Mouse (Mus musculus): ENCODE data around the gene Vmn1r231. TPM values are rescaled to one million over a fixed set of nuclear protein-coding genes. Genes with fewer than 3 reads are reported as not detected.

The Vmn1r231 gene
- not detected in 2 replicates for polyA plus RNA-seq (2015; fragmentation: Nextera tagmentation; extraction: Ambion mirVana)

DNA sequence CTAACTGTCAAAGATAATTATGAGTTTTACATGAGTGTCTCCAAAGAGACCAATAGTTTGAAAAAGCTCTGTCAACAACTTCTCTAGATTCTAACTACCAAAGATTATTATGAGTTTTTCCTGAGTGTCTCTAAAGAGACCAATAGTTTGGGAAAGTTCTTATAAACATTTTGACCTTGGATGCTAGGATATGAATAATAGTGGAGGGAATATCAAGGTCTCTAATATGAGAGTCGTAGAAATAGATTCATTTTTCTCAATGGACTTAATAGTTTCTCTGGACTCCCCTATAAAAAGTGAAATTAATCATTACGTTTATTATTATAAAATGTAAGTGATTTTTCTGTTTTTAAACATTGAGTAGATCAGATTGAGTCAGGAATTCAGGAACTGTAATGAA is at the start of gene Vmn1r231:
Gene Vmn1r231 (minus strand): TSS at position 101 of the 400 bp plus-strand sequence.
- H3K9me3 ChIP-seq (replicated peaks): no peaks in the 10 kb centered on the region
- no peak for ATAC-seq (ENCODE audit: low read depth)
- no peaks in the 10 kb centered on the region for H3K36me3 ChIP-seq
- H3K4me2 ChIP-seq: no peak within 1 kb of the TSS
- no peak within 1 kb of the TSS for H3K4me3 ChIP-seq (replicated peaks)
- no peaks in the 10 kb centered on the region for H3K4me1 ChIP-seq (replicated peaks)
- DNase-seq: no peak
- H3K27me3 ChIP-seq: no peaks in the 10 kb centered on the region
- no peak within 1 kb of the TSS for H3K27ac ChIP-seq
- no peak within 1 kb of the TSS for H3K9ac ChIP-seq
- 33% methylated on average over 2 of the region's 2 CpGs for WGBS (ENCODE audit: insufficient replicate concordance)

DNA sequence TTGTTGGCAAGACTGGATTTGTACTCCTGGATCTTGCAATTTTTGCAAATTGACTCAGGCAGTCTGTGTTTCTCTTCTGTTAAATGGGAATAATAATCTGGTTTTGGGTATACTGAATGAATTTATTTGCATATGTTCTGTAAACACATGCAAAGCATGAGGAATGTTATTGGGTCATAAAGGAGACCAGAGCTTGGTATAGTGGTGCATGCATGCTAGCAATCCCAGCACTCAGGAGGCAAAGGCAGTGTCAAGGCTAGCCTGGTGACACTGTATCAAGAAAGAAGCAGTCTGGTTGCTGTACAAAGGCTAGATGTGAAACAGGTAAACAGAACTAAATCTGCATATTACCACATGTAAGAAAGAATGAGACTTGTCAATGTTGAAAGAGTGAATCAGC is 41.7 kb upstream of the Vmn1r231 start:
- H3K27ac ChIP-seq: no peak overlapping the region

DNA sequence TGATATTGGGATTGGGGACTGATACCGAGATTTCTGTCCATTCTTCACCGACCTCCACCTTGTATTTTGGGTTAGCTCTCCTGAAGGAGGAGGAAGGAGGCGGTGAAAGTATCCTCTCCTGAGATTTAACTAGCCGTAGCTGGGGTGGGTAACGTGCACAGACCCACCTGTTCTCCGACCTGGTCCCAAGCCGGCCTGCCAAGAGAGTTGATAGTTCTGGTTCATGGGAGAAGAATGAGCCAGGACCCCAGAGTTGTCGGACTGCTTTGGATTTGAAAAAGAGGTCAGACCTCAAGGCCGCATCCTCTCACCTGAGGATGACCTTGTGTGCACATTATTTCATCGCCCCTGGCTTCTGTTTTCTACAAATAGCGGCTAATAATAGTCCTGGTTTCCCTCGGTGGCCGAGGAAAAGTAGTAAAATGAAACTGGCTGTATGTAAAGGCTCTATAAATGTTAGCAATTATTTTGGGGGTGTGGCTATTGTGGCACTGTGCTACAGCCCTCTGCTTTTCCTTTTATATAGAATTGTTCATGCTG is 41.2 kb upstream of the Vmn1r231 start:
- no peak for ATAC-seq (ENCODE audit: low read depth)
- peaks cover 2% of the 10 kb centered on the region; the same call in 1 of the 2 replicates for H3K36me3 ChIP-seq
- H3K27ac ChIP-seq: peak overlapping the region; percentile 92
- peak overlapping the region; percentile 87 for H3K9ac ChIP-seq
- no peaks in the 10 kb centered on the region for H3K27me3 ChIP-seq
- H3K4me1 ChIP-seq (replicated peaks): peaks cover 34% of the 10 kb centered on the region
- H3K4me2 ChIP-seq: peak overlapping the region; percentile 91
- no peaks in the 10 kb centered on the region for H3K9me3 ChIP-seq (replicated peaks)
- under 1% methylated on average over 13 of the region's 13 CpGs for WGBS (ENCODE audit: insufficient replicate concordance)
- peak; percentile 11 for DNase-seq
- peak overlapping the region; percentile 86 for H3K4me3 ChIP-seq (replicated peaks)

More for the DNA sequence above, 41.7 kb upstream of the Vmn1r231 start:
- peaks cover 34% of the 10 kb centered on the region for H3K4me1 ChIP-seq (replicated peaks)
- DNase-seq (no peak), ATAC-seq (ENCODE audit: low read depth) (no peak)
- no peaks in the 10 kb centered on the region for H3K9me3 ChIP-seq (replicated peaks)
- H3K4me2 ChIP-seq: peak overlapping the region; percentile 91
- no peaks in the 10 kb centered on the region for H3K27me3 ChIP-seq
- peaks cover 6% of the 10 kb centered on the region for H3K36me3 ChIP-seq
- H3K9ac ChIP-seq: peak overlapping the region; percentile 87
- H3K4me3 ChIP-seq (replicated peaks): peak overlapping the region; percentile 86

DNA sequence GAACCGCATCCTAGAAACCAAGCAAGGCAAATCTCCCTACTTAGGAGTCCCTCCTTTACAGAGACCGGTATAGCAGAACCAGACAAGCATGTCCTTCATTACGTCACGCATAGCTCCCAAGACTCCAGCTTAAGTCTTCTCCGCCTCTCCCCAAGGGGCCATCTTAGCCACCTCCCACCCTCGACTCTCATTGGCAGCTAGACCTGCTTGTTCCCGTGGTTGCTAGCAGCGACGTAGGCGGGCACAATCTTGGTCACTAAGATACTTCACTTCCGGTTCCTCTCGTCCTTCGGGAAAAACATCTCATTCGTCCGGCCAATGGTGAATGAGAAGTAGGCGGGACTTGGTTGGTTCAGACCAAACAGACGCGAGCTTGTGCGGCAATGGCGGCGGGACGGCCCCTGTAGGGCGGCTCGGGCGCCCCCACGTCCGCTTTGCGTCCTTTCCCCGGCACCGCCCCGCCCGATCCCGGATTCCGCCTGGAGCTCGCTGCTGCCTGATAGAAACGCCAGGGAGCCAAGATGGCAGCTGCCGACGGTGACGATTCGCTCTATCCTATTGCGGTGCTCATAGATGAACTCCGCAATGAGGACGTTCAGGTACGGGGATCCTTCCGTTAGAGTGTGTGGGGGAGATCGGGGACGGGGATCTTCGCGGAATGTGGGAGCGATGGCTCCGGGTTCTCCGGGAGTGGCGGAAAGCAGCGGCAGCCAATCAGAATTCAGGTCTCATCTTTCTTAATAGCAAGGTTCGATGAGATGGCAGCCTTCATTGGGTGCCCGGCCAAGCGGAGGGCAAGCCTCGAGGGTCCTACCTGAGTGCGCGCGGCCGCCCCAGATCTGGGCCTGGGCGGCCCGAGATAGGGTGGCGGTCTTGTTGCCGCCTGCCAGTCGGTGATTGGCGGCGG is 40.3 kb upstream of the Vmn1r231 start, which contains the start of gene Ppp2r1a:
Gene Ppp2r1a (plus strand): TSS at position 327 of the 907 bp plus-strand sequence.
- under 1% methylated on average over 69 of the region's 69 CpGs for WGBS (ENCODE audit: insufficient replicate concordance)
- Histone ChIP-seq H3K4me2 (peak within 1 kb of the TSS; percentile 91), H3K4me1 (replicated peaks) (peaks cover 34% of the 10 kb centered on the region), H3K9me3 (replicated peaks) (no peaks in the 10 kb centered on the region), H3K9ac (peak within 1 kb of the TSS; percentile 87), H3K27me3 (no peaks in the 10 kb centered on the region), H3K4me3 (replicated peaks) (peak within 1 kb of the TSS; percentile 86), H3K27ac (peak within 1 kb of the TSS; percentile 92), H3K36me3 (no peaks in the 10 kb centered on the region)
- DNase-seq (peak; percentile 98), ATAC-seq (ENCODE audit: low read depth) (peak; percentile 97)

DNA sequence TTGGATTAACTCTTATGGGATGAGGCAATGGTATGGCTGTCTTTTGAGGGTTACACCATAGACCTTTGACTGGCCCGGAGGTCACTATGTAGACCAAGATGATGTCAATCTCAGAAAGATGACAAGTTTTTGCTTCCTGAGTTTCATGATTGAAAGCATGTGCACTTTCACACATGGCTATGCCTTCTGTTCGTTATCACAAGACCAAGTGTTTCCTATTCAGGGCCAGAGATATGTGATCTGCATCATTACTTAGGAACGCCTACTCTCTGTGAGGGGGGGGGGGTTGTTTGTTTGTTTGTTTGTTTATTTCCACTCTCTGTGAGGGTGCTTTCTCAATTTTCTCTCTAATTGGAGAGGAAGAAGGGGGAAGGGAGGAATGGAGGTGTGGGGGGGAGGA is 39.3 kb upstream of the Vmn1r231 start:
- Histone ChIP-seq H3K4me3 (replicated peaks) (peak overlapping the region; percentile 86), H3K4me1 (replicated peaks) (peaks cover 34% of the 10 kb centered on the region), H3K4me2 (peak overlapping the region; percentile 76), H3K27ac (peak overlapping the region; percentile 76), H3K27me3 (no peaks in the 10 kb centered on the region), H3K9me3 (replicated peaks) (no peaks in the 10 kb centered on the region), H3K9ac (peak overlapping the region; percentile 72), H3K36me3 (no peaks in the 10 kb centered on the region)
- WGBS (ENCODE audit: insufficient replicate concordance): 40% methylated on average over 3 of the region's 3 CpGs
- ATAC-seq (ENCODE audit: low read depth) (no peak), DNase-seq (no peak)

DNA sequence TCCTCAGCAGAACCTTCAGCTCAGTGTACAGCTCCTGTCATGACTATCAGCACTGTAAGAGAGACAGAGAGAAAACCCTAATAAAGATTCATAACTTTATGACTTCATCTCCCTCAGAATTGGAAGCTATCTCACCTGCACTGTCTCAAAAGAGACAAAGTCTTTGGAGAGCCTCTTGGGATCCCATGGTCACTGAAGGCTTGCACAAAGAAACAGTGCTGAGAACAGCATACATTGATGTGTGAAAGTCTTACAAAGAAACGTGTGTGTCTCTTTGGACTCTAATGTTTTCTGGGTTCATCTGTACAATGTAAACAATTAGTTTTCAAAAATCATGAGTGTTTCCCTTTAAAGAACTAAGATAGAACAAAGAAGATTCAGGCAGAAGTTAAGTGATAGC is 14.7 kb upstream of the Vmn1r231 start, which contains the start of gene Vmn1r232:
Gene Vmn1r232 (minus strand): TSS at position 101 of the 400 bp plus-strand sequence.
- Histone ChIP-seq H3K9ac (no peak within 1 kb of the TSS), H3K4me1 (replicated peaks) (no peaks in the 10 kb centered on the region), H3K27me3 (no peaks in the 10 kb centered on the region), H3K4me3 (replicated peaks) (no peak within 1 kb of the TSS), H3K36me3 (no peaks in the 10 kb centered on the region), H3K4me2 (no peak within 1 kb of the TSS), H3K9me3 (replicated peaks) (no peaks in the 10 kb centered on the region), H3K27ac (no peak within 1 kb of the TSS)
- ATAC-seq (ENCODE audit: low read depth) (no peak), DNase-seq (no peak)
- WGBS (ENCODE audit: insufficient replicate concordance): 40% methylated on average over 1 of the region's 1 CpGs

DNA sequence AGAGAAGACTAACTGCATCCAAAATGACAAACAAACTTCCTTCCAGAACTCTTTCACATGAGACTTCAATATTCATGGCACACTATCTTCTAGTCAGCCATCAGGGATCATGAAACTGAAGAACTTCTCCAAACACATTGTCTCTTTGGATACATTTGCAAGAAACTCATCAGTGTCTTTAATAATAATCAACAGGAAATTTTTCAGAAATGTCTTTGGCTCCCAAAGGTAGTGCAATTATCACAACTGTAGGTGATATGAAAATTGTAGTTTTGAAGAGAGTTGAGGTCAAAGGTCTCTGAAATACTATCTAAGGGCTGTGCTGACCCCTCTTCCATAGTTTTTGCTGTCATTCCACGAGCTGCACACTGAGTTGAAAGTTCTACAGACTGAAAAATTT is 64.7 kb downstream of the Vmn1r231 start, which contains the start of gene Vmn1r230:
Gene Vmn1r230 (plus strand): TSS at position 301 of the 400 bp plus-strand sequence.
- Histone ChIP-seq H3K4me1 (replicated peaks) (no peaks in the 10 kb centered on the region), H3K9ac (no peak within 1 kb of the TSS), H3K36me3 (no peaks in the 10 kb centered on the region), H3K9me3 (replicated peaks) (no peaks in the 10 kb centered on the region), H3K4me2 (no peak within 1 kb of the TSS), H3K4me3 (replicated peaks) (no peak within 1 kb of the TSS), H3K27ac (no peak within 1 kb of the TSS), H3K27me3 (no peaks in the 10 kb centered on the region)
- WGBS (ENCODE audit: insufficient replicate concordance): 3% methylated on average over 1 of the region's 1 CpGs
- ATAC-seq (ENCODE audit: low read depth) (no peak), DNase-seq (no peak)

Other genes starting within 250 kb of the Vmn1r231 start
- not detected in 2 replicates for gene Vmn1r226, start 222.2 kb downstream of the Vmn1r231 start, polyA plus RNA-seq (2015; fragmentation: Nextera tagmentation; extraction: Ambion mirVana)
- gene Vmn1r227, start 175.2 kb downstream of the Vmn1r231 start, polyA plus RNA-seq (2015; fragmentation: Nextera tagmentation; extraction: Ambion mirVana): not detected in 2 replicates
- not detected in 2 replicates for gene Vmn1r228, start 118.9 kb downstream of the Vmn1r231 start, polyA plus RNA-seq (2015; fragmentation: Nextera tagmentation; extraction: Ambion mirVana)
- not detected in 2 replicates for gene Vmn1r229, start 93.5 kb downstream of the Vmn1r231 start, polyA plus RNA-seq (2015; fragmentation: Nextera tagmentation; extraction: Ambion mirVana)
- gene Vmn1r230, start 64.6 kb downstream of the Vmn1r231 start, polyA plus RNA-seq (2015; fragmentation: Nextera tagmentation; extraction: Ambion mirVana): not detected in 2 replicates
- gene Vmn1r232, start 14.6 kb upstream of the Vmn1r231 start, polyA plus RNA-seq (2015; fragmentation: Nextera tagmentation; extraction: Ambion mirVana): not detected in 2 replicates
- 111 and 115 TPM in 2 replicates for gene Ppp2r1a, start 40.2 kb upstream of the Vmn1r231 start, polyA plus RNA-seq (2015; fragmentation: Nextera tagmentation; extraction: Ambion mirVana)
- gene Vmn1r233, start 91.4 kb upstream of the Vmn1r231 start, polyA plus RNA-seq (2015; fragmentation: Nextera tagmentation; extraction: Ambion mirVana): not detected in 2 replicates
- gene Zfp160, start 103.8 kb upstream of the Vmn1r231 start, polyA plus RNA-seq (2015; fragmentation: Nextera tagmentation; extraction: Ambion mirVana): 4.8 and 5.1 TPM in 2 replicates

Measured in liver, embryonic 13.5 days (tissue).